In genomic region chr14:54701298-54701697, GRCm38 (mm10) we compare ENCODE assay signal across 8 mouse cellular contexts. TPM values are rescaled to one million over a fixed set of nuclear protein-coding genes. Genes with fewer than 3 reads are reported as not detected.
A peak's percentile ranks its signal among the peaks of the same experiment; 100 is the strongest.
DNase-seq lines count a peak whose midpoint lies in the region; ATAC-seq and TF ChIP-seq lines count a peak whose summit lies in the region.
"Had no signal": no experiment of that assay in that cellular context is flagged by ENCODE, and none has a peak within 500 bp of the region (broad histone marks: within the 10 kb centered on the region; RNA-seq: fewer than 3 reads in every experiment).

No protein-coding gene starts in this region.

- H3K9ac ChIP-seq in forebrain, embryonic 16.5 days (replicated peaks; ENCODE audit: low read depth, low read length) = no peak overlapping the region
- H3K9ac ChIP-seq: midbrain, embryonic 12.5 days had no signal

- POLR2A ChIA-PET in Patski (lab: Charles Lee) = no interaction called here

- DNase-seq in Patski (ENCODE audit: low read depth, low spot score) = no peak
- DNase-seq in c-Kit-positive CD71-positive TER-119-negative erythroid progenitor cells, embryonic 14.5 days (ENCODE audit: low read depth) = peak; percentile 68
- peak; percentile 92 for DNase-seq in heart, postnatal 4 days
- peak; percentile 51 for DNase-seq in layer of hippocampus, adult 9-11 months
- peak; percentile 56 to 78 for DNase-seq in spleen, adult 18-20 months

- CTCF ChIA-PET in Patski (lab: Charles Lee) = interaction anchor here (0.7 to 3.4 kb wide), 11 partner anchors 8 to 173 kb away, joined by 3 to 19 read pairs (median 4); no protein-coding TSS in a partner anchor

- ATAC-seq in Patski = peak; percentile 73
- ATAC-seq in forebrain, embryonic 16.5 days = 0 out of 2 replicates have a peak, but pooled peaks have one; percentile 49
- peak; percentile 59 for ATAC-seq in megakaryocyte progenitor cell, adult 5-6 weeks (replicated peaks; ENCODE audit: poor library complexity)

- no peaks in the 10 kb centered on the region for H3K36me3 ChIP-seq in forebrain, embryonic 16.5 days (ENCODE audit: control insufficient read depth, insufficient read depth)
- H3K36me3 ChIP-seq: midbrain, embryonic 12.5 days had no signal

- WGBS in forebrain, embryonic 16.5 days = 6% methylated on average over 6 of the region's 6 CpGs

- peak; percentile 87 for TF ChIP-seq CTCF in Patski (IDR thresholded peaks at IDR 0.05)

- no peaks in the 10 kb centered on the region for H3K4me1 ChIP-seq in forebrain, embryonic 16.5 days (replicated peaks; ENCODE audit: control insufficient read depth, insufficient read depth, low read length)
- H3K4me1 ChIP-seq: midbrain, embryonic 12.5 days had no signal

- no peak overlapping the region for H3K27ac ChIP-seq in forebrain, embryonic 16.5 days (ENCODE audit: low read length)
- H3K27ac ChIP-seq: midbrain, embryonic 12.5 days had no signal

- H3K27me3 ChIP-seq in Patski = no peaks in the 10 kb centered on the region
- 0 out of 2 replicates have a peak, but pooled peaks cover 2% of the 10 kb centered on the region for H3K27me3 ChIP-seq in forebrain, embryonic 16.5 days (replicated peaks; ENCODE audit: control insufficient read depth, insufficient read depth, low read length)

- H3K4me3 ChIP-seq in forebrain, embryonic 16.5 days (replicated peaks; ENCODE audit: low read length) = no peak overlapping the region
- H3K4me3 ChIP-seq: midbrain, embryonic 12.5 days had no signal

- no peaks in the 10 kb centered on the region for H3K9me3 ChIP-seq in forebrain, embryonic 16.5 days (ENCODE audit: control insufficient read depth, low read length)
- H3K9me3 ChIP-seq: midbrain, embryonic 12.5 days had no signal

- no peak overlapping the region for H3K4me2 ChIP-seq in forebrain, embryonic 16.5 days (ENCODE audit: low read length)
- H3K4me2 ChIP-seq: midbrain, embryonic 12.5 days had no signal

- in situ Hi-C loops in Patski (cut with MboI; ENCODE audit: low pct_unique_long_range_greater_than_20kb) = loop anchor here (5.0 kb wide), 1 partner anchor 49 kb away; no protein-coding TSS in a partner anchor

RNA-seq across cellular contexts. Expression of gene Gm29776, which starts 2.7 kb away (rescaled TPM):
- 0.03 TPM for polyA plus RNA-seq in Patski (2021)
- polyA plus RNA-seq in forebrain, embryonic 16.5 days (2015; fragmentation: Nextera tagmentation; extraction: Ambion mirVana) = 0.14 and 0.16 TPM in 2 replicates
- under 1 TPM; 0.14 to 0.16 TPM for total RNA-seq in heart, postnatal 4 days (2021)
- 0.12 TPM in 1 of 2 replicates, not detected in the other for total RNA-seq in megakaryocyte progenitor cell, adult 5-6 weeks (2015)
- total RNA-seq in megakaryocyte progenitor cell, adult 5-6 weeks (2017) = not detected in 2 replicates

RNA-seq across cellular contexts. Expression of gene Cebpe, which starts 10.7 kb away (rescaled TPM):
- not detected for polyA plus RNA-seq in Patski (2021)
- polyA plus RNA-seq in forebrain, embryonic 16.5 days (2015; fragmentation: Nextera tagmentation; extraction: Ambion mirVana) = not detected in 2 replicates
- total RNA-seq in heart, postnatal 4 days (2021) = not detected
- 24.2 and 33.5 TPM in 2 replicates for total RNA-seq in megakaryocyte progenitor cell, adult 5-6 weeks (2015)
- total RNA-seq in megakaryocyte progenitor cell, adult 5-6 weeks (2017) = 52.6 and 82.0 TPM in 2 replicates

RNA-seq across cellular contexts. Expression of gene Acin1, which starts 14.6 kb away (rescaled TPM):
- 215 TPM for polyA plus RNA-seq in Patski (2021)
- 141 and 150 TPM in 2 replicates for polyA plus RNA-seq in forebrain, embryonic 16.5 days (2015; fragmentation: Nextera tagmentation; extraction: Ambion mirVana)
- 100 to 1,000 TPM; 119 to 129 TPM for total RNA-seq in heart, postnatal 4 days (2021)
- total RNA-seq in megakaryocyte progenitor cell, adult 5-6 weeks (2015) = 170 and 177 TPM in 2 replicates
- 223 and 235 TPM in 2 replicates for total RNA-seq in megakaryocyte progenitor cell, adult 5-6 weeks (2017)

RNA-seq across cellular contexts. Expression of gene 1700123O20Rik, which starts 15.3 kb away (rescaled TPM):
- 69.8 TPM for polyA plus RNA-seq in Patski (2021)
- polyA plus RNA-seq in forebrain, embryonic 16.5 days (2015; fragmentation: Nextera tagmentation; extraction: Ambion mirVana) = 72.8 and 76.3 TPM in 2 replicates
- 10 to 100 TPM; 19.3 to 20.9 TPM for total RNA-seq in heart, postnatal 4 days (2021)
- total RNA-seq in megakaryocyte progenitor cell, adult 5-6 weeks (2015) = 75.7 and 80.2 TPM in 2 replicates
- 47.3 and 52.3 TPM in 2 replicates for total RNA-seq in megakaryocyte progenitor cell, adult 5-6 weeks (2017)

Comparison
In these comparisons a context has a peak if more than half of its experiments do, and no peak if none do; other contexts are left out.
1. RNA of gene Cebpe, which starts 10.7 kb away (total RNA-seq): 24.2 to 82.0 TPM in megakaryocyte progenitor cell, adult 5-6 weeks; not detected in heart, postnatal 4 days; every median in the first group is over 10 times any median in the second.
2. Peak in every context shown above with its lines, with median percentiles within 50 percentile points of each other: ATAC-seq.